Mouse (Mus musculus): ENCODE measurements at regions not wholly inside any gene's neighbourhood (a gene's known extent, or its start where the extent isn't known, plus 50 kb on each side); places are given as distances from the start of the nearest gene placed in this dataset.

GRCm38 (mm10) chr2:11394675-11395349, 159.1 kb downstream of the Pfkfb3 start:
- WGBS, result 48% methylated on average over 4 of the region's 5 CpGs
- no peaks in the 10 kb centered on the region for H3K36me3 ChIP-seq (ENCODE audit: control insufficient read depth, insufficient read depth, low read length)
- ATAC-seq (ENCODE audit: low read depth), result no peak

DNA sequence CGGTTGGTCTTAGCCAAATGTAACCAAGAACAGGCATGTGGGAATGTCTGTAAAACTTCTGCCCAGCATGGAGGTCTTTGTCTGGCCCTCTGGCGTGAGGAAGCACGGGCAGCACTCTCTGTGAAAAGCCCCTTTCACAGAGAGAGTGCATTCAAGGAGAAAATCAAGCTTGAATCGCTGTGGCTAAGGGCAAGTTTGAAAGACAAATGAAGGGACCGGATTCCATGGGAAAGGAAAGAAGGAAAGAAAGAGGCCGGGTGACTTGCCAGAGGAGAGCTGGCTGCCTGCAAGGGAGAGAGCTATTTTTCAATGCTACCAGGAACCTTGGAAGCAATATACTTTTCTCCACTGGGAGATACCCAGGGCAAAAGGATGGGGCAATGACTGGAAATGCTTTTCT, 162.2 kb downstream of the Pfkfb3 start:
- H3K36me3 ChIP-seq (ENCODE audit: control insufficient read depth, insufficient read depth, low read length), result no peaks in the 10 kb centered on the region
- no peak overlapping the region for H3K4me2 ChIP-seq (ENCODE audit: low read depth, low read length)
- no peaks in the 10 kb centered on the region for H3K27me3 ChIP-seq (ENCODE audit: control insufficient read depth, insufficient read depth, low read length)
- H3K27ac ChIP-seq (ENCODE audit: low read depth, low read length), result no peak overlapping the region
- no peaks in the 10 kb centered on the region for H3K4me1 ChIP-seq (ENCODE audit: control insufficient read depth, insufficient read depth, low read length)
- no peak overlapping the region for H3K4me3 ChIP-seq (ENCODE audit: low read depth, low read length)
- H3K9me3 ChIP-seq (ENCODE audit: control insufficient read depth, low read length), result no peaks in the 10 kb centered on the region
- no peak overlapping the region for H3K9ac ChIP-seq (replicated peaks; ENCODE audit: low read depth, low read length)
- WGBS, result 12% methylated on average over 6 of the region's 6 CpGs
- ATAC-seq (ENCODE audit: low read depth), result peak; percentile 82

More at GRCm38 (mm10) chr2:11394675-11395349, 159.1 kb downstream of the Pfkfb3 start:
- Histone ChIP-seq H3K9ac (replicated peaks; ENCODE audit: low read depth, low read length) (no peak overlapping the region), H3K9me3 (ENCODE audit: control insufficient read depth, low read length) (no peaks in the 10 kb centered on the region), H3K4me1 (ENCODE audit: control insufficient read depth, insufficient read depth, low read length) (no peaks in the 10 kb centered on the region), H3K4me2 (ENCODE audit: low read depth, low read length) (no peak overlapping the region), H3K27me3 (ENCODE audit: control insufficient read depth, insufficient read depth, low read length) (no peaks in the 10 kb centered on the region), H3K4me3 (ENCODE audit: low read depth, low read length) (no peak overlapping the region), H3K27ac (ENCODE audit: low read depth, low read length) (no peak overlapping the region)

DNA sequence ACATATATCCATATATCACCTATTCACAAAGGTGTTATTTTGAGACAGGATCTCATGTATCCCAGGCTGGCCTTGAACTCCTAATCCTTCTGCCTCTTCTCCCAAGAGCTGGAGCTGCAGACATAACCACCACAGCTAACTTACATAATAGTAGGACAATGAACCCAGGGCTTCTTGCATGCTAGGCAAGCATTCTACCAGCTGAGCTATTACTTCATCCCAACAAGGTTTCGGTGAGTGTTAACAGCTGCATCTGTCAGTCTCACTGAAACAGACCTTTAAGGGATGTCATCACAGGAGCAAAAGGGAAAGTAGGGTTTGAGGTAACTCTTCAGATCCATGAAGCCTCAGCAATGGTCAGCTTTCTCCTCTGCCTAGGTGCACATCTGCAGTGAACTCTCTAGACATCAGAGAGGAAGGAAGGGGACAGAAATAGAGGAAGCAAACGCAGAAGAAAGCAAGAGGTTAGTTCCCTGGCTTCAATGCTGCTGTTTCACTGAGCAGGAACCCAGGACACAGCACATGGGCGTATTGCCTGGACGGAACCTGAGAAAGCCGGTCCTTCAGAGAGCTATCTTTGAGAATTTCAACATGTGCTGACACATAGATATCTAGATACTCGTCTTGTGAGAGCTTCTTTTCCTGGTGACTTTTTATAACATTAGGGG, 163.1 kb downstream of the Pfkfb3 start:
- ATAC-seq (ENCODE audit: low read depth), result no peak
- Histone ChIP-seq H3K9ac (replicated peaks; ENCODE audit: low read depth, low read length) (no peak overlapping the region), H3K4me3 (ENCODE audit: low read depth, low read length) (no peak overlapping the region), H3K4me1 (ENCODE audit: control insufficient read depth, insufficient read depth, low read length) (no peaks in the 10 kb centered on the region), H3K27me3 (ENCODE audit: control insufficient read depth, insufficient read depth, low read length) (no peaks in the 10 kb centered on the region), H3K36me3 (ENCODE audit: control insufficient read depth, insufficient read depth, low read length) (no peaks in the 10 kb centered on the region), H3K4me2 (ENCODE audit: low read depth, low read length) (no peak overlapping the region), H3K27ac (ENCODE audit: low read depth, low read length) (no peak overlapping the region), H3K9me3 (ENCODE audit: control insufficient read depth, low read length) (no peaks in the 10 kb centered on the region)
- WGBS, result 63% methylated on average over 6 of the region's 6 CpGs

- no peak overlapping the region for H3K4me3 ChIP-seq (ENCODE audit: low read depth, low read length)
- H3K9me3 ChIP-seq (ENCODE audit: control insufficient read depth, low read length), result no peaks in the 10 kb centered on the region
- H3K36me3 ChIP-seq (ENCODE audit: control insufficient read depth, insufficient read depth, low read length), result no peaks in the 10 kb centered on the region
- H3K27me3 ChIP-seq (ENCODE audit: control insufficient read depth, insufficient read depth, low read length), result no peaks in the 10 kb centered on the region
- H3K27ac ChIP-seq (ENCODE audit: low read depth, low read length), result no peak overlapping the region
- H3K4me2 ChIP-seq (ENCODE audit: low read depth, low read length), result no peak overlapping the region
- 89% methylated on average over 2 of the region's 2 CpGs for WGBS
- H3K4me1 ChIP-seq (ENCODE audit: control insufficient read depth, insufficient read depth, low read length), result no peaks in the 10 kb centered on the region
- H3K9ac ChIP-seq (replicated peaks; ENCODE audit: low read depth, low read length), result no peak overlapping the region
- ATAC-seq (ENCODE audit: low read depth), result no peak
These were observed 166.3 kb downstream of the Pfkfb3 start for GRCm38 (mm10) chr2:11387623-11388022.

GRCm38 (mm10) chr2:11383815-11384214, 170.1 kb downstream of the Pfkfb3 start:
- no peak for ATAC-seq (ENCODE audit: low read depth)
- Histone ChIP-seq H3K9me3 (ENCODE audit: control insufficient read depth, low read length) (no peaks in the 10 kb centered on the region), H3K9ac (replicated peaks; ENCODE audit: low read depth, low read length) (no peak overlapping the region), H3K27ac (ENCODE audit: low read depth, low read length) (no peak overlapping the region), H3K27me3 (ENCODE audit: control insufficient read depth, insufficient read depth, low read length) (no peaks in the 10 kb centered on the region), H3K36me3 (ENCODE audit: control insufficient read depth, insufficient read depth, low read length) (no peaks in the 10 kb centered on the region), H3K4me3 (ENCODE audit: low read depth, low read length) (no peak overlapping the region), H3K4me1 (ENCODE audit: control insufficient read depth, insufficient read depth, low read length) (no peaks in the 10 kb centered on the region), H3K4me2 (ENCODE audit: low read depth, low read length) (no peak overlapping the region)
- 73% methylated on average over 2 of the region's 2 CpGs for WGBS

DNA sequence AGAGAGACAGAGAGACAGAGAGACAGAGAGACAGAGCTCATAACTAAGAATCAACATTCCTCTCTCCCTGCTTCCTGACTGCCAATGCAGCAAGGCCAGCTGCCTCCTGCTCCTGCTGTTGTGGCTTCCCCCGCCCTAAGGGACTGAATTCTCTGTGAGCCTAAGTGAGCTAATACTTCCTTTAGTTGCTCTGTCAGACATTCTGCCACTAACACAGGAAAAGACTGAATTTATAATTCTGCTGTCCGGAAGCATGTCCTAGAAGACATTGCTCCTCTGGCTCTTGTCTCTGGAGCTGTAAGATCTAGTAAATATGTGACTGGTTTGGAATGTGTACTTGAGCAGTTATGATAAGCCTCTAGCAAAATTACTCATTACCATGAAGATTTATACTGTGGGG, 176.7 kb downstream of the Pfkfb3 start:
- ATAC-seq (ENCODE audit: low read depth), result no peak
- no peaks in the 10 kb centered on the region for H3K4me1 ChIP-seq (ENCODE audit: control insufficient read depth, insufficient read depth, low read length)
- no peaks in the 10 kb centered on the region for H3K9me3 ChIP-seq (ENCODE audit: control insufficient read depth, low read length)
- H3K9ac ChIP-seq (replicated peaks; ENCODE audit: low read depth, low read length), result no peak overlapping the region
- 84% methylated on average over 2 of the region's 2 CpGs for WGBS
- no peak overlapping the region for H3K4me2 ChIP-seq (ENCODE audit: low read depth, low read length)
- no peak overlapping the region for H3K4me3 ChIP-seq (ENCODE audit: low read depth, low read length)
- H3K27me3 ChIP-seq (ENCODE audit: control insufficient read depth, insufficient read depth, low read length), result no peaks in the 10 kb centered on the region
- no peak overlapping the region for H3K27ac ChIP-seq (ENCODE audit: low read depth, low read length)
- H3K36me3 ChIP-seq (ENCODE audit: control insufficient read depth, insufficient read depth, low read length), result no peaks in the 10 kb centered on the region

GRCm38 (mm10) chr2:11375726-11376454, 178.0 kb downstream of the Pfkfb3 start:
- Histone ChIP-seq H3K27me3 (ENCODE audit: control insufficient read depth, insufficient read depth, low read length) (no peaks in the 10 kb centered on the region), H3K4me3 (ENCODE audit: low read depth, low read length) (no peak overlapping the region), H3K9me3 (ENCODE audit: control insufficient read depth, low read length) (no peaks in the 10 kb centered on the region), H3K36me3 (ENCODE audit: control insufficient read depth, insufficient read depth, low read length) (no peaks in the 10 kb centered on the region), H3K27ac (ENCODE audit: low read depth, low read length) (no peak overlapping the region), H3K9ac (replicated peaks; ENCODE audit: low read depth, low read length) (no peak overlapping the region), H3K4me1 (ENCODE audit: control insufficient read depth, insufficient read depth, low read length) (no peaks in the 10 kb centered on the region), H3K4me2 (ENCODE audit: low read depth, low read length) (no peak overlapping the region)
- no peak for ATAC-seq (ENCODE audit: low read depth)
- WGBS, result 85% methylated on average over 10 of the region's 10 CpGs

DNA sequence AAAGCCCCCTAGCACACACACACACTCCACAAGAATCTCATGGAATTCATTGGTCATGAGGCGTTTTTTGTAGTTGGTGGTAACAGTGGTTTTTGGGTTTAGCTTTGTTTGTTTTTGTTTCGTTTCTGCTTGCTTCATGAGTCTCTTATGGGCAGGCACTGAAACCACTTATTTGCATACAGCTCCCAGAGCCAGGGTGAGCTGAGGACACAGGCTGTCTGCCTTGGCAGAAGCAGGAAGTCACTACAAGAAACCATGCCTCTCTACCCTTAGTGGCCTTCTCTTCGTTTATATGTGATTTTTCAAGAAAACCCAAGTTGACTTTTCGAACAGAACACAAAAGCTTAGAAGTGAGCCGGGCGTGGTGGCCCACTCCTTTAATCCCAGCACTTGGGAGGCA, 178.8 kb downstream of the Pfkfb3 start:
- 69% methylated on average over 6 of the region's 6 CpGs for WGBS
- Histone ChIP-seq H3K9ac (replicated peaks; ENCODE audit: low read depth, low read length) (no peak overlapping the region), H3K36me3 (ENCODE audit: control insufficient read depth, insufficient read depth, low read length) (no peaks in the 10 kb centered on the region), H3K27ac (ENCODE audit: low read depth, low read length) (no peak overlapping the region), H3K4me2 (ENCODE audit: low read depth, low read length) (no peak overlapping the region), H3K4me3 (ENCODE audit: low read depth, low read length) (no peak overlapping the region), H3K9me3 (ENCODE audit: control insufficient read depth, low read length) (no peaks in the 10 kb centered on the region), H3K4me1 (ENCODE audit: control insufficient read depth, insufficient read depth, low read length) (no peaks in the 10 kb centered on the region), H3K27me3 (ENCODE audit: control insufficient read depth, insufficient read depth, low read length) (no peaks in the 10 kb centered on the region)
- ATAC-seq (ENCODE audit: low read depth), result no peak

- no peaks in the 10 kb centered on the region for H3K9me3 ChIP-seq (ENCODE audit: control insufficient read depth, low read length)
- H3K36me3 ChIP-seq (ENCODE audit: control insufficient read depth, insufficient read depth, low read length), result no peaks in the 10 kb centered on the region
- H3K27ac ChIP-seq (ENCODE audit: low read depth, low read length), result no peak overlapping the region
- ATAC-seq (ENCODE audit: low read depth), result no peak
- H3K9ac ChIP-seq (replicated peaks; ENCODE audit: low read depth, low read length), result no peak overlapping the region
- no peak overlapping the region for H3K4me2 ChIP-seq (ENCODE audit: low read depth, low read length)
- no peak overlapping the region for H3K4me3 ChIP-seq (ENCODE audit: low read depth, low read length)
- no peaks in the 10 kb centered on the region for H3K4me1 ChIP-seq (ENCODE audit: control insufficient read depth, insufficient read depth, low read length)
- H3K27me3 ChIP-seq (ENCODE audit: control insufficient read depth, insufficient read depth, low read length), result no peaks in the 10 kb centered on the region
These were observed 183.6 kb downstream of the Pfkfb3 start for GRCm38 (mm10) chr2:11370273-11370672.

Measured in neural tube, embryonic 14.5 days (tissue).